Mouse (Mus musculus): ENCODE data around the gene Itprid1. TPM values are rescaled to one million over a fixed set of nuclear protein-coding genes. Genes with fewer than 3 reads are reported as not detected.

Gene Itprid1
- polyA plus RNA-seq, 1 experiment from 2014 or later, result 0.15 TPM

DNA sequence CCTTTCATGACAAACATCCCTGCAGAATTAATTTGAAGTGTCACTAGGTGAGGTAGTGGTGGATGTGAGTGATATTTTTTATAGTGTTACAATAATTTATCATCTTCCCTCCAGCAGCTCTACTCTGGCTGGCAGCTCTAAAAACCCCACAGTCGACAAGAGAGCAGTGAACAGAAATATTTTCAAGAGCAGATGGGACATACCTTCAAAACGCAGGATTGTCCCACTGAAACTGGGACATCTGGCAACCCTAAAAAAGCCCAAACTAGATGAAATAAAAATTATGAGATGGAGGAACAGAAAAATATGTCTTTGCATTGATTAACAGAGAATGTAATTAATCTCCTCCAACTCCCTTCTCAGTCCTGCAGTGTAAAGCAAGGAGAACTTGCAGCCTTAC lies 30.2 kb upstream of the Itprid1 start:
- Histone ChIP-seq H3K4me3 (ENCODE audit: low read length) (no peak overlapping the region), H3K36me3 (ENCODE audit: control insufficient read depth, insufficient read depth, low read length) (no peaks in the 10 kb centered on the region), H3K9ac (ENCODE audit: low read length) (no peak overlapping the region), H3K27ac (ENCODE audit: low read length) (no peak overlapping the region), H3K9me3 (ENCODE audit: control insufficient read depth, low read length) (no peaks in the 10 kb centered on the region), H3K27me3 (ENCODE audit: control insufficient read depth, insufficient read depth, low read depth, low read length) (no peaks in the 10 kb centered on the region), H3K4me2 (ENCODE audit: low read depth, low read length) (no peak overlapping the region), H3K4me1 (replicated peaks; ENCODE audit: control insufficient read depth, insufficient read depth, low read length) (no peaks in the 10 kb centered on the region)
- no peak for ATAC-seq (ENCODE audit: low read depth)
- WGBS, result 69% methylated on average over 2 of the region's 2 CpGs

DNA sequence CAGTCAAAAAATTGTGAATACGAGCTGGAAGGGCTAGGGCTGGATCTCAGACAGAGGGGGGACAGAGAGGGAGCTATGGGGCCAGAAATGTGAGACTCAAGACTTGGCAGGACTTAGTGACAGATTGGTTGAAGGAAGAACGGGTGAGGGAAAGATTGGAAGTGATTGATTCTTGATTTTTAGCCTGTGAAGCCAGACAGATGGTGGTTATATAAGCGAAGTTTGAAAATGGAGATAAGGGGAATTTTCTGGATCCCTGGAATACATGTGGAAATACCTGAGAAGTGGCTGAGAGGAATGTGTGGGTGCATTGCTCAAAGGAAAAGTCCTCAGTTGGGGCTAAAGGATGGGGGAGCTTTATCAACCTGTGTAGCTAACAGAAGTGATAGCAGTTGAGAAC lies 28.0 kb upstream of the Itprid1 start:
- Histone ChIP-seq H3K9me3 (ENCODE audit: control insufficient read depth, low read length) (no peaks in the 10 kb centered on the region), H3K36me3 (ENCODE audit: control insufficient read depth, insufficient read depth, low read length) (no peaks in the 10 kb centered on the region), H3K27ac (ENCODE audit: low read length) (no peak overlapping the region), H3K27me3 (ENCODE audit: control insufficient read depth, insufficient read depth, low read depth, low read length) (no peaks in the 10 kb centered on the region), H3K9ac (ENCODE audit: low read length) (no peak overlapping the region), H3K4me3 (ENCODE audit: low read length) (no peak overlapping the region), H3K4me1 (replicated peaks; ENCODE audit: control insufficient read depth, insufficient read depth, low read length) (no peaks in the 10 kb centered on the region), H3K4me2 (ENCODE audit: low read depth, low read length) (no peak overlapping the region)
- 41% methylated on average over 3 of the region's 3 CpGs for WGBS
- no peak for ATAC-seq (ENCODE audit: low read depth)

DNA sequence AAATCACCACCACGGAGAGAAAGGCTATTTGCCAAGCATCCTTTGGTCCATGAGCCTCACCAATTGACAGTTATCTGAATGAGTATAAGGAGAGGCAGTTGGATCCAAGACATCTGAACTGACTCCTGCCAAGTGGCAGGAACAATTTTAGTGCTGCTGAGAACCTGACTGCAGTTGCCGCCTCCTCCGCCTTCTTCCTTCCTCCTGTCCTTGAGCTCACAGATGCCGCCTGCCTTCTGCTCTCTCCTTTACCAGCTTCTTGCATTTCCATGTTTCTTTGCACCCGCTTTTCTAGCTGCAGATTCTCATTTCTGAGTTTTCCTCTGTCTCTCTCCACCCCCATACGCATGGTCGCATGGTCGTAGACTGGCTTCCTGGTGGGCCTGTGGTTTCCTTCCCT lies 25.5 kb upstream of the Itprid1 start:
- 78% methylated on average over 8 of the region's 8 CpGs for WGBS
- Histone ChIP-seq H3K9ac (ENCODE audit: low read length) (no peak overlapping the region), H3K4me1 (replicated peaks; ENCODE audit: control insufficient read depth, insufficient read depth, low read length) (no peaks in the 10 kb centered on the region), H3K4me3 (ENCODE audit: low read length) (no peak overlapping the region), H3K36me3 (ENCODE audit: control insufficient read depth, insufficient read depth, low read length) (no peaks in the 10 kb centered on the region), H3K27me3 (ENCODE audit: control insufficient read depth, insufficient read depth, low read depth, low read length) (no peaks in the 10 kb centered on the region), H3K27ac (ENCODE audit: low read length) (no peak overlapping the region), H3K4me2 (ENCODE audit: low read depth, low read length) (no peak overlapping the region), H3K9me3 (ENCODE audit: control insufficient read depth, low read length) (no peaks in the 10 kb centered on the region)
- no peak for ATAC-seq (ENCODE audit: low read depth)

DNA sequence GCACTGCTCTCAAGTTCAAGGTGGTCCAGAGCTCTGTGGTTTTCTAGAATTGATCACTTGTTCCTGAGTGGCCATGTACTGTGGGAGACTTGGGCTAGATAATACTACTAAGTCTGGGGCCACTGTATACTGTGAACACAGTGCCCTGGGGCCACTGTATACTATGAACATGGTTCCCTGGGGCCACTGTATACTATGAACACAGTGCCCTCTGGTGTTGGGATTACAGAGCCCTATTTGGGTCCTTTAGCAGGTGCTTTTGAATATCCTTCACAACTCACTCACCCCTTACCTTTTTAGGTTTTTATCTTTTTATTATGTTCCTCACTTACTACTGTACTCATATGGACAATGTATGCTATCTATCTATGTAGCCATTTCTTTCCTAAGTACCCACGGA lies 24.3 kb upstream of the Itprid1 start:
- Histone ChIP-seq H3K36me3 (ENCODE audit: control insufficient read depth, insufficient read depth, low read length) (no peaks in the 10 kb centered on the region), H3K9me3 (ENCODE audit: control insufficient read depth, low read length) (no peaks in the 10 kb centered on the region), H3K4me1 (replicated peaks; ENCODE audit: control insufficient read depth, insufficient read depth, low read length) (no peaks in the 10 kb centered on the region), H3K27ac (ENCODE audit: low read length) (no peak overlapping the region), H3K4me3 (ENCODE audit: low read length) (no peak overlapping the region), H3K4me2 (ENCODE audit: low read depth, low read length) (no peak overlapping the region), H3K27me3 (ENCODE audit: control insufficient read depth, insufficient read depth, low read depth, low read length) (no peaks in the 10 kb centered on the region), H3K9ac (ENCODE audit: low read length) (no peak overlapping the region)
- no peak for ATAC-seq (ENCODE audit: low read depth)
- 69% methylated on average over 1 of the region's 1 CpGs for WGBS

DNA sequence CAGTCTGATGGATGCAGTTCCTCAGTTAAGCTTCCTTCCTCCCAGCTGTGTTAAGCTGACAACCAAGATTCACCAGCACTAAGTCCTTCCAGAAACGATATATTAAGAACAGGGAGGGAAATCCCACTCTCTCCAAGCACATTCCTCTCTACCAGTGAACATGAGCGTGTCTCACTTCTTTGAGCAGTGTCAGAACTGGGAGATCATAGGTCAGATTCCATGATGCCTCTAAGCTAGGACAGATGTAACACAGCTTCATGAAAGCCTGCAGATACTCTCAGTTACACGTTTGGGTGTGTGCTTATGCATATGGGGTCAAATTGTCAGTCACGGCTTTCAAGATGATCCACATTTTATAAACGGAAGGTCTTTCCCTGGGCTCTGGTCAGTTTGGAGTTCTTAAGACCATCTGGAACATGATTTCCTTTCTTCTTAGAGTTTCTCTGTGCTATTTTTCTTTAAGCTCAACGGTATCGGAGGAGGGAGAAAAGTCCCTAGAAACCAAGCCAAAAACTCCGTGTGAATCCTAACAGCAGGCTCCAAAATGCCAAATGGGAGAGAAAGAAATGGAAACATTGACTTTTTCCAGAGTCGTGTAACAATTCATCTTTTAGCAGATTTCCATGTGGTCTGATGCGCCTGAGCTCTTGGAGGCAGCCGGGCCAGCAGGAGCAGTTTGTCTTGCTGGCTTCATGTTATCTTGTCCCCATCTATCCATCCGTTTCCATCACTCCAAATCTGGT lies 22.3 kb upstream of the Itprid1 start:
- no peak overlapping the region for H3K27ac ChIP-seq (ENCODE audit: low read length)
- H3K4me3 ChIP-seq (ENCODE audit: low read length), result no peak overlapping the region
- no peaks in the 10 kb centered on the region for H3K36me3 ChIP-seq (ENCODE audit: control insufficient read depth, insufficient read depth, low read length)
- 43% methylated on average over 12 of the region's 12 CpGs for whole genome bisulfite sequencing
- H3K27me3 ChIP-seq (ENCODE audit: control insufficient read depth, insufficient read depth, low read depth, low read length), result no peaks in the 10 kb centered on the region
- no peaks in the 10 kb centered on the region for H3K9me3 ChIP-seq (ENCODE audit: control insufficient read depth, low read length)
- no peak overlapping the region for H3K4me2 ChIP-seq (ENCODE audit: low read depth, low read length)
- no peaks in the 10 kb centered on the region for H3K4me1 ChIP-seq (replicated peaks; ENCODE audit: control insufficient read depth, insufficient read depth, low read length)
- ATAC-seq (ENCODE audit: low read depth), result no peak
- no peak overlapping the region for H3K9ac ChIP-seq (ENCODE audit: low read length)

DNA sequence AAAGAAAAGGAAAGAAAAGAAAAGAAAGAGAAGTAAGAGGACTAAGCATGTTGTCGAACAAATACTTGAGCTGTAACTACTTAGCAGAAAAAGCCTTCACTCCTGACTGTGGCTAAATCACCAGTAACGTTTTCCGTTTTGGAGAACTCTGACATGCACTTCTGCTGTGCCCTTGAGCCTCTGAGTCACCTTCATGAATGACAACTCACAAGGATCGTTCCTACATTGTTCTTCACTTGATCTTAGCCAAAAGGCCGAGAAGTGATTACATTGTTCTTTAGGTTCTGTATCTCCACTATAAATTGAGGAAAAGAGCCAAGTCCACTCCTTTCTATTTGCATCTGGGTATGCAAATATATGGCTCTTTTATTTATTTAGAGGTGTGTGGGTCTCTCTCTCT lies 19.8 kb upstream of the Itprid1 start:
- 64% methylated on average over 5 of the region's 5 CpGs for WGBS
- no peak overlapping the region for H3K9ac ChIP-seq (ENCODE audit: low read length)

DNA sequence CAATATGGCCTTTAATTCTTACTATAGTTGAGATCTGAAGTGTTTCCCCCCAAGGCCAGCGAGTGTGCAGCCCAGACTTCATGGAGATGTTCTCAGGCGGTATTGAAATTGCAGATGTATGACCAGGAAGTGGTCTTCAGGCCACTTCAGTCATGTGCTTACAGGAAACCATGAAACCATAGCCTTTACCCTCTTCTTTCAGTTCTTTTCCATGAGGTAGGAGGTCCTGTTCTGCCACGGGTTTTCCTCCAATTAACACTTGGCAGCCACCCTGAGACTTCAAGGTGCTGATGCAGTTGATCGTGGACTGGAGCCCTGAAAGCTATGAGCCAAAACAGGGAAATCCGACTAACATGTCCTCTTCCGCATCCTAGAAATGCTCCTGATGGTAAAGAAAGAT lies 7.0 kb upstream of the Itprid1 start:
- Histone ChIP-seq H3K9me3 (ENCODE audit: control insufficient read depth, low read length) (no peaks in the 10 kb centered on the region), H3K4me2 (ENCODE audit: low read depth, low read length) (no peak overlapping the region), H3K4me1 (replicated peaks; ENCODE audit: control insufficient read depth, insufficient read depth, low read length) (no peaks in the 10 kb centered on the region), H3K4me3 (ENCODE audit: low read length) (no peak overlapping the region), H3K9ac (ENCODE audit: low read length) (no peak overlapping the region), H3K27me3 (ENCODE audit: control insufficient read depth, insufficient read depth, low read depth, low read length) (no peaks in the 10 kb centered on the region), H3K36me3 (ENCODE audit: control insufficient read depth, insufficient read depth, low read length) (no peaks in the 10 kb centered on the region), H3K27ac (ENCODE audit: low read length) (no peak overlapping the region)
- 83% methylated on average over 6 of the region's 6 CpGs for WGBS
- no peak for ATAC-seq (ENCODE audit: low read depth)

More for the DNA sequence above, 19.8 kb upstream of the Itprid1 start:
- Histone ChIP-seq H3K9me3 (ENCODE audit: control insufficient read depth, low read length) (no peaks in the 10 kb centered on the region), H3K27me3 (ENCODE audit: control insufficient read depth, insufficient read depth, low read depth, low read length) (no peaks in the 10 kb centered on the region), H3K4me1 (replicated peaks; ENCODE audit: control insufficient read depth, insufficient read depth, low read length) (no peaks in the 10 kb centered on the region), H3K27ac (ENCODE audit: low read length) (no peak overlapping the region), H3K36me3 (ENCODE audit: control insufficient read depth, insufficient read depth, low read length) (no peaks in the 10 kb centered on the region), H3K4me2 (ENCODE audit: low read depth, low read length) (no peak overlapping the region), H3K4me3 (ENCODE audit: low read length) (no peak overlapping the region)
- ATAC-seq (ENCODE audit: low read depth), result no peak

DNA sequence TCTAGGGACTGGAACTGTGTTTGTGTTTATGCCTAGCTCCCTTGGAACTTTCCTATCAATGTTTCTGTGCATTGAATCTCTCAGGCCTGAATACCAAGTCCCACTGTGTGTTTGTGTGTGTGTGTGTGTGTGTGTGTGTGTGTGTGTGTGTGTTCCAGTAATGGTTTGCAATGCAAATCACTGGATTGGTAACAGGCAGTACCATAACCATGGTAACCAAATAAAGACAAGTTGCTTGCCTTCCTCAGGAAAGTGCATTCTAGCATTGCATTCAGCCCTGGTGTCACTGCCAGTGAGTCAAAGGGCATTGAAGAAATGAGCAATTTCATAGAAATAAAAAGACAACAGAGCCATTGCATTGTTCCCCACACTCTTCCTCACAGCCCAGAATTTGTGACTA lies 15.9 kb downstream of the Itprid1 start:
- H3K27me3 ChIP-seq (ENCODE audit: control insufficient read depth, insufficient read depth, low read depth, low read length), result no peaks in the 10 kb centered on the region
- H3K4me2 ChIP-seq (ENCODE audit: low read depth, low read length), result no peak overlapping the region
- no peaks in the 10 kb centered on the region for H3K4me1 ChIP-seq (replicated peaks; ENCODE audit: control insufficient read depth, insufficient read depth, low read length)
- no peaks in the 10 kb centered on the region for H3K36me3 ChIP-seq (ENCODE audit: control insufficient read depth, insufficient read depth, low read length)
- no peak overlapping the region for H3K4me3 ChIP-seq (ENCODE audit: low read length)
- no peak overlapping the region for H3K27ac ChIP-seq (ENCODE audit: low read length)
- no peak overlapping the region for H3K9ac ChIP-seq (ENCODE audit: low read length)
- H3K9me3 ChIP-seq (ENCODE audit: control insufficient read depth, low read length), result no peaks in the 10 kb centered on the region
- no peak for ATAC-seq (ENCODE audit: low read depth)

DNA sequence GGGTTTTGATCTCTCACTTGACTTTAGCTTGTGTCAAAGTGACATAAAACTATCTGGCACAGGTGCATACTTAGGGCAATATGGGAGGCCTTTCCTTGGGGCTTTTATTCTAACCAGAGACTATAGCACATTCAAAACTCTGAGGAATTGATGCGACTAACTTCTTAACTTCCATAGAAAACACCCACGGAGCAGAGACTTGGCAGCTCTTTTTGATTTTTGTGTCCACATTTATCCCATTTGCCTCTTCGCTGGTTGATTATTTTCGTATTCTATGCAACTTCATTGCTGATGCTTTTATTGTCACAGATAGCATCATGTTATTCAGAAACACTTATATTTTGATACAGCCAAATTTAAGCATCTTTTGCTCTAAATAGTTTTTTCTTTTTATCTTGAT lies 19.4 kb downstream of the Itprid1 start:
- no peaks in the 10 kb centered on the region for H3K36me3 ChIP-seq (ENCODE audit: control insufficient read depth, insufficient read depth, low read length)
- H3K4me1 ChIP-seq (replicated peaks; ENCODE audit: control insufficient read depth, insufficient read depth, low read length), result no peaks in the 10 kb centered on the region
- H3K4me2 ChIP-seq (ENCODE audit: low read depth, low read length), result no peak overlapping the region
- H3K27ac ChIP-seq (ENCODE audit: low read length), result no peak overlapping the region
- 86% methylated on average over 4 of the region's 4 CpGs for WGBS
- no peaks in the 10 kb centered on the region for H3K27me3 ChIP-seq (ENCODE audit: control insufficient read depth, insufficient read depth, low read depth, low read length)
- H3K9ac ChIP-seq (ENCODE audit: low read length), result no peak overlapping the region
- no peaks in the 10 kb centered on the region for H3K9me3 ChIP-seq (ENCODE audit: control insufficient read depth, low read length)
- no peak overlapping the region for H3K4me3 ChIP-seq (ENCODE audit: low read length)
- ATAC-seq (ENCODE audit: low read depth), result no peak

DNA sequence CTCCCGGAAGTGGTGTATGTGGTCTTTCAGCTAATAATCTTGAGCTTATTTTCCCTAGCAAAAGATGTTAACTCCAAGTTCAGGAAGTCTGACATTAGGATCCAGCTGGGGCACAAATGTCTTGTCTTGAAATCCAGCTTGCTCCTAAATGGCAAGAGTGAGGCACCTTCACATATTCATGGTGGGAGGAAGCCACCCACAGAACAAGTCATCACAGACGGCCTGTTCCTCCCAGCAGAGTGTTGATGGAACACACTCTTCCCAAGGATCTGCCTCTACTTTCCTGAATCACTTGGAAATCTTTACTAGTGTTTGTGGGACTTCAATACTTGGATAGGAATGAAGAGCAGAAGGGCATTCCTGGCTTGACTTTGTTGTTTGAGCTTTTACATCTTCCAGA lies 28.5 kb downstream of the Itprid1 start:
- 66% methylated on average over 2 of the region's 2 CpGs for WGBS
- no peak for ATAC-seq (ENCODE audit: low read depth)

More for the DNA sequence above, 28.5 kb downstream of the Itprid1 start:
- Histone ChIP-seq H3K9ac (ENCODE audit: low read length) (no peak overlapping the region), H3K9me3 (ENCODE audit: control insufficient read depth, low read length) (no peaks in the 10 kb centered on the region), H3K4me2 (ENCODE audit: low read depth, low read length) (no peak overlapping the region), H3K27ac (ENCODE audit: low read length) (no peak overlapping the region), H3K4me1 (replicated peaks; ENCODE audit: control insufficient read depth, insufficient read depth, low read length) (no peaks in the 10 kb centered on the region), H3K36me3 (ENCODE audit: control insufficient read depth, insufficient read depth, low read length) (no peaks in the 10 kb centered on the region), H3K4me3 (ENCODE audit: low read length) (no peak overlapping the region), H3K27me3 (ENCODE audit: control insufficient read depth, insufficient read depth, low read depth, low read length) (no peaks in the 10 kb centered on the region)

Measured in lung, embryonic 16.5 days (tissue).